In genomic region chr15:85231443-85232255, GRCm38 (mm10) we compare ENCODE assay signal across 8 mouse cellular contexts. TPM values are rescaled to one million over a fixed set of nuclear protein-coding genes. Genes with fewer than 3 reads are reported as not detected.
DNase-seq lines count a peak whose midpoint lies in the region; ATAC-seq and TF ChIP-seq lines count a peak whose summit lies in the region.

No protein-coding gene starts in this region.

- no peak overlapping the region for H3K9ac ChIP-seq in heart, embryonic 11.5 days (ENCODE audit: low read depth, low read length)

- no peak overlapping the region for H3K27ac ChIP-seq in heart, embryonic 11.5 days (ENCODE audit: low read depth, low read length)
- no peak overlapping the region for H3K27ac ChIP-seq in limb, embryonic 10.5 days

- no peak overlapping the region for H3K4me2 ChIP-seq in heart, embryonic 11.5 days

- H3K36me3 ChIP-seq in heart, embryonic 11.5 days (ENCODE audit: control insufficient read depth, insufficient read depth, low read length), result peaks cover 19% of the 10 kb centered on the region
- no peaks in the 10 kb centered on the region for H3K36me3 ChIP-seq in G1E (replicated peaks)
- peaks cover 99% of the 10 kb centered on the region for H3K36me3 ChIP-seq in limb, embryonic 10.5 days

- H3K9me3 ChIP-seq in heart, embryonic 11.5 days (replicated peaks; ENCODE audit: control insufficient read depth, low read length), result no peaks in the 10 kb centered on the region
- H3K9me3 ChIP-seq in G1E (replicated peaks), result peaks cover 66% of the 10 kb centered on the region
- H3K9me3 ChIP-seq in limb, embryonic 10.5 days (replicated peaks), result no peaks in the 10 kb centered on the region

- DNase-seq in heart, adult 18-20 months, result peak; percentile 81 to 88
- DNase-seq in G1E (ENCODE audit: low spot score), result no peak
- peak; percentile 72 for DNase-seq in embryo, embryonic 11 days
- peak; percentile 76 to 83 for DNase-seq in heart, postnatal 10 days
- DNase-seq in limb, embryonic 10.5 days (ENCODE audit: low spot score), result peak; percentile 91
- peak; percentile 63 for DNase-seq in naive thymus-derived CD4-positive, alpha-beta T cell, adult 2 months (ENCODE audit: low read depth)
- DNase-seq in thymus, postnatal 10 days (ENCODE audit: low spot score in 2 of 2), result peak; percentile 60 to 75

- intact Hi-C loops in heart, postnatal 10 days (cut with DNase I), result loop anchor here (1.0 kb wide), 1 partner anchor 80 kb away; no protein-coding TSS in a partner anchor

- peak; percentile 39 for TF ChIP-seq CTCF in G1E (IDR thresholded peaks at IDR 0.05; ENCODE audit: low read depth, low read length)

- no peaks in the 10 kb centered on the region for H3K27me3 ChIP-seq in heart, embryonic 11.5 days (ENCODE audit: control insufficient read depth, insufficient read depth, low read length)
- H3K27me3 ChIP-seq in G1E (ENCODE audit: insufficient read depth, low read length), result no peaks in the 10 kb centered on the region
- H3K27me3 ChIP-seq in limb, embryonic 10.5 days (ENCODE audit: low read depth, poor library complexity, severe bottlenecking), result no peaks in the 10 kb centered on the region

- WGBS in heart, embryonic 11.5 days (ENCODE audit: insufficient replicate concordance), result 79% methylated on average over 13 of the region's 13 CpGs
- WGBS in limb, embryonic 10.5 days, result 89% methylated on average over 13 of the region's 13 CpGs

- peaks cover 16% of the 10 kb centered on the region for H3K4me1 ChIP-seq in heart, embryonic 11.5 days (ENCODE audit: control insufficient read depth, insufficient read depth, low read length)
- H3K4me1 ChIP-seq in G1E (ENCODE audit: insufficient read depth, low read depth, low read length), result no peaks in the 10 kb centered on the region
- H3K4me1 ChIP-seq in limb, embryonic 10.5 days, result no peaks in the 10 kb centered on the region

- no peak overlapping the region for H3K4me3 ChIP-seq in heart, embryonic 11.5 days (ENCODE audit: low read depth, low read length)
- H3K4me3 ChIP-seq in G1E (ENCODE audit: low read depth, low read length), result no peak overlapping the region
- H3K4me3 ChIP-seq in limb, embryonic 10.5 days, result no peak overlapping the region

- no peak for ATAC-seq in heart, embryonic 11.5 days (replicated peaks; ENCODE audit: insufficient number of reproducible peaks, low FRiP score, low TSS enrichment)
- no peak for ATAC-seq in G1E (ENCODE audit: extremely low read depth, insufficient number of reproducible peaks, low FRiP score, poor library complexity, severe bottlenecking)

RNA-seq across cellular contexts. Expression of gene Fbln1, which starts 25.9 kb away (rescaled TPM):
- total RNA-seq in heart, adult 18-20 months (2021), result 10 to 100 TPM; 54.5 to 74.1 TPM
- polyA plus RNA-seq in heart, embryonic 11.5 days (2014; fragmentation: Nextera tagmentation; extraction: Ambion mirVana), result 145 and 163 TPM in 2 replicates
- total RNA-seq in G1E (2014; fragmentation: Nextera tagmentation) (not detected in 2 replicates), G1E (2017) (0.05 TPM in 1 of 2 replicates, not detected in the other)
- not detected in 2 replicates for polyA plus RNA-seq in G1E (2012)
- total RNA-seq in heart, postnatal 10 days (2021), result 10 to 100 TPM; 76.2 to 79.6 TPM
- polyA plus RNA-seq in limb, embryonic 10.5 days (2016; fragmentation: Nextera tagmentation; extraction: Ambion mirVana), result 258 and 261 TPM in 2 replicates

Comparison
In these comparisons a context has a peak if more than half of its experiments do, and no peak if none do; other contexts are left out.
1. RNA of gene Fbln1, which starts 25.9 kb away (total RNA-seq): 76.2 to 79.6 TPM in heart, postnatal 10 days and 54.5 to 74.1 TPM in heart, adult 18-20 months; 0.05 TPM in G1E; every median in the first group is over 10 times any median in the second.